Mouse (Mus musculus) cerebellum, adult 11-12 months (tissue): ENCODE measurements around the gene Flt1.

Experiments used
- DNase-seq: peaks from one replicate; pipeline ENCODE4 v3.0.0; 2022

Gene Flt1

DNA sequence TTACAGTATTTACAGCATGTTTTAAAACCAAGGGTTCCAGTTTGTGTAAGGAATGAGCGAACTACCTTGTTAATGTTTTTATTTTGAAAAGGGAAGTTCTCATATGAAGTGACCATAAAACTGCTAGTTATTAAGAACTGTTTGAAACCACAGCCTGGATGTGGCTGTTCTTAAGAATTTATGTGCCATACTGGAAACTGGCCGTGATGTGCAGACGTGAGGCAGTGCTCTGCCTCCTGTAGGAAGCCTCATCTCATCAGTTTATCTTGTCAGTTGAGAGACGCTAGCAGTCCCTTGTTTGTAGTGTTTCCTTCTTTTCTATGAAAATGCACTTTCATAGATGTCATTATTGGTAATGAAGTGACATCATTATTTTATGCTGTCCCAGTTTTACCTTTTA lies 186.0 kb downstream of the Flt1 start:
- no peak for DNase-seq

- no peak for DNase-seq
Observed at GRCm38 (mm10) chr5:147539409-147539808, 186.4 kb downstream of the Flt1 start.

- DNase-seq, result no peak
Observed at GRCm38 (mm10) chr5:147532031-147532430, 193.8 kb downstream of the Flt1 start.

DNA sequence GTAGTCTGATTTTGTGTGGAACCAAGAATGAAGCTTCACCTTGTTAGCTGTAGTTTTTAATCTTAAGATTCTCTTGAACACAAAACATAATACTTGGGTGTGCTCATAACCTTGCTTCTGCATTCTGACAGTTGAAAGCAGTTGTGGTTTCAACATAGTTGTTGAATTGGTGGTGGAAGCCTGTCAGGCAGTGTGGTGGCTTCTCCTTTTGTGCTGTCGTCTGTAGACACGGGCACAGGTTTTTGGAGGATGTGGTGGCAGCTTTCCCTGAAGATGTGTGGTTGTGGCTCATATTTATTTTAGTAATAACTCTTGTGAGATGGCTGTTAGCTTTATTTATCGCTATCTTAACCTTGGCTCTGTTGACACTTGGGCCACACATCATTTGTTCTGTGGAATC lies 198.0 kb downstream of the Flt1 start:
- no peak for DNase-seq

DNA sequence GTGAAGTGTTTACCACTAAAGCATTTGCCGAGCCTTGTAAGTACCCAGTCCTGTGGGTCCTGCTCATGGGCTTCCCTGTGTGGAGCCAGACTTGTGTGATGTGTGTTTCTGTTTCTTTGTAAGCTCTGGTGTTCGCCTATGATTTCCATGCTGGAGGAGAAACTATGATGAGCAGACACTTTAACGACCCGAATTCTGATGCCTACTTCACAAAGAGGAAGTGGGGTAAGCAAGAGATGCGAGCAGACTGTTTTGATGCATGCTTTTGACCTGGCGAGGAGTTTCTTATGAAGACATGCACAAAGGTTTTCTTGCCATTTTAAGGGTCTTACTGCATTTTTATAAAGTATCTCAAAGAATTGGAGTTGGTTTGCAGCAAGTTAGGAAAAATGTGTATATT lies 198.8 kb downstream of the Flt1 start:
- DNase-seq, result no peak
